Mouse (Mus musculus) lung, postnatal 36 days (tissue): Measurements from ENCODE around the gene Arv1.

Source experiments
- DNase-seq: peaks from one replicate; pipeline ENCODE4 v3.0.0; 2022; ENCODE audit warnings: mixed read lengths

Arv1 gene

GRCm38 (mm10) chr8:124721862-124722515 is at the start of gene Arv1, which contains the start of gene Ttc13:
TSS of gene Arv1 (plus strand) at chr8:124722139.
TSS of gene Ttc13 (minus strand) at chr8:124721983.
- DNase-seq, result peak; percentile 98

GRCm38 (mm10) chr8:124672345-124672744 is 49.6 kb upstream of the Arv1 start:
- no peak for DNase-seq

GRCm38 (mm10) chr8:124676661-124677060 is 45.3 kb upstream of the Arv1 start:
- DNase-seq, result no peak

- no peak for DNase-seq
Observed at GRCm38 (mm10) chr8:124677078-124677477, 44.9 kb upstream of the Arv1 start.

GRCm38 (mm10) chr8:124677486-124677885 is 44.5 kb upstream of the Arv1 start:
- DNase-seq, result peak; percentile 88

- no peak for DNase-seq
Observed at GRCm38 (mm10) chr8:124678246-124678645, 43.7 kb upstream of the Arv1 start.

DNA sequence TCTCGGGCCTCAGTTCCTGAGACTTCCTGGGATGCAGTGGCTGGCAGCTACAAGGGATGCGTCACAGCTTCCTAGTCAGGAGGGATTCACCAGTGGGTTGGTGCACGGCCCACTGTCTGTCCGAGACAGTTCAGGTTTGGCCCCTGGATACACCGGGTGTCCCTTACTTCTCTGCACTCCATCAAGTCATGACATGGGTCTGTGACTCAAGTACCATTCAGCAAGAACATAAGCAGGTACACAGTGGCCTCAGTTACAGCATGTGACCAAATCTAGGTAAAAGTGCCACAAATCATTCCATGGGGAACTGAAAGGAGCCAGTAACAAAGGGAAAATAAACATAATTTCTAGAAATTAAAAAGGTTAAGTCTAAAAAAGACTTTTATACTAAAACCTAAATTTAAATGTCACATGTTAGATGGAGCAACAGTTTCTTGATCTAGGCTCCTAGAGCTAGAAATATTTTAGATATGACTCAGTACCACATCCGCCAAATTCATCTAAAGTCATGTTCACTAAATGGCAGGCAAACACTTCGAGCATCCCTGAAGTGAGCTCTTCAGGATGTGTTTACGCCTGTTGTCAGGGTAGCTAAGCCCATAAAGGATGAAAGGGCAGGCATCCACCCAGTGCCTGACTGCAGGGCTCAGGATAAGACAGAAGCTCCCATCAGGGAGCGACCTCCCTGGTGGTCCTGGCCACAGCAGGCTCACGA is 40.7 kb upstream of the Arv1 start:
- peak; percentile 77 for DNase-seq

GRCm38 (mm10) chr8:124681792-124682157 is 40.2 kb upstream of the Arv1 start:
- DNase-seq, result peak; percentile 49

- no peak for DNase-seq
Observed at GRCm38 (mm10) chr8:124682218-124682617, 39.7 kb upstream of the Arv1 start.

DNA sequence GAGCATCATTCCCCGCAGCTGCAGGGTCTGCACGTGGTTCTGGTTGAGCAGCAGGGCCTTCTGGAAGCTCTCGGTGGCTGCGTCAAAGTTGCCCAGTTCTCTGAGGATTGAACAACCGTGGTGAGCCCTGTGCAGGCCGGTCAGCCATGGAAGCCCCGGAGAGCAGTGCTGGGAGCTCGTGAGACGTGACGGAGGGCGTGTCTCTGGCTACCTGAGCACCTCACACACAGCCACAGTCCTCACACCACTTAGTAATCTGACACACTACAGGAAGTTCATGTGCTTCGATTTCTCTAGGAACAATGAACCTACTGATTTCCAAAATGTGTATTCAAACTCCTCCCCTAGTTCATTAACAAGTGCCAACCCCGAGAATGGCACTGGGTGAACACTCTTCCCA is 33.0 kb upstream of the Arv1 start:
- DNase-seq, result no peak

- DNase-seq, result peak; percentile 79
Observed at GRCm38 (mm10) chr8:124691706-124692105, 30.2 kb upstream of the Arv1 start.

GRCm38 (mm10) chr8:124695424-124696100 is 26.4 kb upstream of the Arv1 start:
- DNase-seq, result no peak

DNA sequence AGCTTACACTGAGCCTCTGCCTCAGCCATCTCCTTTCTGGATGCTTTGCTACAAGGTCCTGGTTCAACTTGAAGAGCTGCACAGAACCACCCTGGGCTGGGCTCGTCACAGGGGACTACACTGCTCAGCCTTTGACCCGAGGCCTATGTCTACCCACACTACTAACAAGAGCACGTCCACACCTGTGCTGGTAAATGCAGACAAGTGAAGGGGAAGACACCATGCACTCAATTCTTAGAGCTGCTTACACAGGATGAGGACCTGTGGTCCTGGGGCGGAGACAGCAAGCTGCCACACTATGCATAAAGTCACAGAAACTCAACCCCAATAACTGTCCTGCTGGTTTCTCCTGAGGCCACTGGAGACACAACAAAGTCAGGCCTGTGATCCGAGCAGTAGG is 21.7 kb upstream of the Arv1 start:
- no peak for DNase-seq

DNA sequence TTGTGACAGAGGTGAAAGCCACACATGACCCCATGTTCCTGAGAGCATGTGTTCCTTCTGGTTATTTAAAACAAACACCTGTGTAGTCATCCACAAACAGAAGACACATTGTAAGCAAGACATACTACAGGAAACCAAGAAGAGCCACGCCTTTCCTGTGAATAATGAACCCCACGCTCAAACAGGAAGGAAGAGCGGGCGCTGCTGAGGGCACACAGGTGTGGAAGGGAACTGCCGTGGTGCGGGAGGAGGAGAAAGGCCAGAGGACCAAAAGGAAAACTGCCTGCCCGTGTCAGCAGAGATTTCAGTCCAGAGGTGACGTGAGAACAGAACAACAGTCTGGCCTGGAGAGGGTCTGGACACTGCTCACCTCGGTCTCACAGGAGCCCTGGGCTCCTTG is 20.9 kb upstream of the Arv1 start:
- DNase-seq, result peak; percentile 40

DNA sequence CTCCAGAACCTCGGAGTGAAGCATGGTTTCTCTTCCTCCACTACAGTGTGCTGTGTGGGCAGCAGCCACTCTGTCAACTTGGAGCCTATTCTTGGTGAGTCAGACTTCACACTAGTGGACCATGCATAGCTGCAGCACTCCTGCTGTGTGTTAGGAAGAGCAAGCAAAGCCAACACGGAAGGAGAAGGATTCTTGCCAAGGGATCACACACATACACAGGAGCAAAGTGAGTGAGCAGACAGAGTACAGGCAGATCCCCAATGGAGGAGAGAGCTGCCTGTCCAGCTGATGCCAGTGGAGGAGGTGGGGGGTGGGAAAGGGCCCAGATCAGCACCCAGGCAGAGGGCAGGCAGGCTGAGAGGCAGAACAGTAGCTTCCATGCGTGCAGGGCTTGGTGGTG is 19.8 kb upstream of the Arv1 start:
- DNase-seq, result no peak

GRCm38 (mm10) chr8:124703526-124703925 is 18.4 kb upstream of the Arv1 start:
- no peak for DNase-seq

GRCm38 (mm10) chr8:124704376-124704775 is 17.6 kb upstream of the Arv1 start:
- DNase-seq, result no peak

- no peak for DNase-seq
Observed at GRCm38 (mm10) chr8:124705823-124706222, 16.1 kb upstream of the Arv1 start.

DNA sequence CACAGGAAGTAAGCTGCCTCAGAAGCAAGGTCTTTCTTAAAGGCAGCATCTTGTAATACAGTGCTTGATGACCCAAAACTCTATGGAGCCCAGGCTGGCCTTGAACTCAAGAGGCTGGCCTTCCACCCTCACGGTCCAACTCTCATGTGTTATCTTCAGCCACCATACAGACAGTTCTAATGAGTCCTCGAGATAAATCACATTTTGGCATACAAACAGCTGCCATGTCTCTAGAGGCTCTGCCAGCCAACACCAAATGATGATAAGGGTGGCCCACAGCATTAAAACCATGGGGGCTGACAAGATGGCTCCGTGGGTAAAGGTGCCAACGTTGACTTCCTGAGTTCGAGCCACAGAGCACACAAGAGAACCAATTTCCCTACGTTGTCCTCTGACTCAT is 8.7 kb upstream of the Arv1 start:
- no peak for DNase-seq

GRCm38 (mm10) chr8:124715736-124716135 is 6.2 kb upstream of the Arv1 start:
- no peak for DNase-seq

DNA sequence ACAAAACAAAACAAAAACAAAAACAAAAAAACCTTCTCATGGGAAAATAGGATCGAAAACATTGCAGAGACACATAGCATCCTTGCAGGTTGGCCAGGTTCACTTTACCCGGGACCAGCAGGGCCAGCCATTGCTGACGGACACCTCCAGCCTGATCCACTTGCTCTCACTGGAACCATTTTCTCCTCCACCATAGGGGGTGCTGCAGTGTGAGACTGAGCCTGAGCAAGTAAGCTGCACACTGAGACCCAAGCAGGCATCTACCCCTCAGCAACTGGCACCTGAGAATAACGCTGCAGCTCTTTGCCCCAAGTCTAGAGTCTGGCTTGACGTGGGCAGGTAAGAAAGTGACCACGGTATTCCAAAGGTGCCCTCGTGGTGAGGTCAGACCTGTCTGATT is 1.8 kb upstream of the Arv1 start:
- no peak for DNase-seq

- no peak for DNase-seq
Observed at GRCm38 (mm10) chr8:124720938-124721861, 739 bp upstream of the Arv1 start.

DNA sequence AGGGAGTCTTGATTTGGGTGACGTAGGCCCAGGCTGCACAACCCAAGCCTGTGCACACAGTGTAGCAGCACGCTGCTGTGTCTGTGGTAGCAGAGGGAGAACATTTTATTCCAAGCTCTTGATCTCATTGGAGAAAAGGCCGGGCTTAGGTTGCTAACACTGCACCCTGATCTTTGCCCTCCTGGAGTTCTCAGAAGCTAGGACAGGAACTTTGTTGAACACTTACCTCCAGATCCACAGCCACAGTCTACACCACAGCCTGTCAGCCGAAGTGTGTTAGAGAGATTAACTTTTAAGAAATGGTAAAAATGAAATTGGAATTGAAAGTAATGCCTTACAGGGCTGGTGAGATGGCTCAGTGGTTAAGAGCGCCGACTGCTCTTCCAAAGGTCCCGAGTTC is 2.4 kb downstream of the Arv1 start:
- DNase-seq, result no peak
